Mouse (Mus musculus) C2C12 (cell line): ENCODE results near the gene Hsd3b7.

Experiments
- CEBPB ChIP-seq: IDR thresholded peaks from one replicate; pipeline ENCODE4 v1.6.1; 2011; ENCODE audit warnings: low read depth, mild to moderate bottlenecking, control low read depth, moderate library complexity
- CTCF ChIP-seq: IDR thresholded peaks from one replicate; pipeline ENCODE4 v1.5.1; 2011; ENCODE audit not compliant: control insufficient read depth, insufficient read depth, insufficient read length
- MAX ChIP-seq: IDR thresholded peaks from one replicate; pipeline ENCODE4 v1.6.1; 2011; ENCODE audit warnings: mild to moderate bottlenecking, control low read depth
- USF1 ChIP-seq: IDR thresholded peaks from one replicate; pipeline ENCODE4 v1.6.1; 2011; ENCODE audit warnings: low read depth, mild to moderate bottlenecking, control low read depth, moderate library complexity

DNA sequence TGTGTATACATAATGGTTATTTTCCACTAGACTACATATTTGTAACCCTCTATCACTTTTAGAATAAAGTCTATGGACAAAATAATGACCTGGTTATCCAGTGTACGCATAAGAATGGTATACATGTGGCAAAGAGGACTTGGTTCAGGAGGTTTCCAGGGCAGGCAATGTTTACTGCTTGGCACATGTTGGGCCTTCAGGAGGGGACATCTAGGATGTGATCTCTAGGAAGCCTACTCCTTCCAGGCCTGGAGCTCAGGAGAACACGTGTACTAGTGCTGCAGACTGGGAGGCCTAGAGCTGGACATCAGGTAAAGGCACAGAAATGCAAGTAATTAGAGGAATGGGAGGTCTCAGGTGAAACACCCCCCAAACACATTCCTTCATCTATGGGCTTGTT, 35.1 kb downstream of the Hsd3b7 start:
- TF ChIP-seq CTCF, result no peak
- TF ChIP-seq MAX, result no peak
- no peak for TF ChIP-seq USF1
- TF ChIP-seq CEBPB, result no peak
